Mouse (Mus musculus) forebrain, embryonic 10.5 days (tissue): Measurements from ENCODE around the gene Morn1. TPM values are rescaled to one million over a fixed set of nuclear protein-coding genes. Genes with fewer than 3 reads are reported as not detected.

Experiments used
- DNase-seq: peaks from one replicate; pipeline ENCODE4 v3.0.0-alpha.2; 2017; ENCODE audit warnings: low spot score; ENCODE audit errors: extremely low spot score
- H3K27ac ChIP-seq: fragments of 300-500 bp; sonication (generic); 2 replicates; pipeline ENCODE4 v1.5.1; 2016; ENCODE audit warnings: mild to moderate bottlenecking
- H3K27me3 ChIP-seq: fragments of 300-500 bp; sonication (generic); 2 replicates; pipeline ENCODE4 v1.6.1; 2016; ENCODE audit warnings: mild to moderate bottlenecking; ENCODE audit not compliant: poor library complexity, severe bottlenecking
- H3K36me3 ChIP-seq: fragments of 300-500 bp; sonication (generic); replicated peaks from 2 replicates; pipeline ENCODE4 v1.6.1; 2016; ENCODE audit warnings: mild to moderate bottlenecking, moderate library complexity
- H3K4me1 ChIP-seq: fragments of 300-500 bp; sonication (generic); 2 replicates; pipeline ENCODE4 v1.6.1; 2016
- H3K4me3 ChIP-seq: fragments of 300-500 bp; sonication (generic); 2 replicates; pipeline ENCODE4 v1.5.1; 2016; ENCODE audit warnings: mild to moderate bottlenecking, moderate library complexity
- H3K9me3 ChIP-seq: fragments of 300-500 bp; sonication (generic); 2 replicates; pipeline ENCODE4 v1.6.1; 2016; ENCODE audit warnings: mild to moderate bottlenecking, moderate library complexity
- WGBS: fragments of 180-500 bp; shearing (Covaris S2); methylation state at CpG from one replicate; pipeline ENCODE4 v1.1.7; 2016; 5-methylcytosine and 5-hydroxymethylcytosine counted together
- polyA plus RNA-seq: library from polyadenylated mRNA; unstranded; fragments of >200 nt; fragmentation: Nextera tagmentation; extraction: Ambion mirVana; gene quantifications from 2 replicates; pipeline ENCODE4 v1.2.1, GENCODE M21; 2016

Gene Morn1
- polyA plus RNA-seq, 1 experiment from 2014 or later: 6.8 TPM

DNA sequence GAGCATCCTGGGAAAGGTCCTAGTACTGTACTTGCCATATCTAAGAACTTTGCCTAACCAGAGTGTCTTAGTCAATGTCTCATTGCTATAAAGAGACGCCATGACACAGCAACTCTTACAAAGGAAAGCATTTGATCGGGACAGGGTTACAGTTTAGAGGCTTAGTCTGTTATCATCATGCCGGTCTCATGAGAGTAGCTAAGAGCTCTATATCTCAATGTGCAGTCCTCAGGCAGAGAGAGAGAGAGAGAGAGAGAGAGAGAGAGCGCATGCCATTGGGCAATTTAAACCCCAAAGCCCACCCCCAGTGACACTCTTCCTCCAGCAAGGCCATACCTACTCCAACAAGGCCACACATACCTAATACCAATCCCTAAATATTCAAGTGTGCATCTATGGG is 21.5 kb downstream of the Morn1 start:
- Histone ChIP-seq H3K4me3 (no peak overlapping the region), H3K27ac (no peak overlapping the region), H3K9me3 (no peaks in the 10 kb centered on the region), H3K4me1 (no peaks in the 10 kb centered on the region), H3K36me3 (no peaks in the 10 kb centered on the region), H3K27me3 (no peaks in the 10 kb centered on the region)
- WGBS: 96% methylated on average over 4 of the region's 4 CpGs
- DNase-seq: no peak

DNA sequence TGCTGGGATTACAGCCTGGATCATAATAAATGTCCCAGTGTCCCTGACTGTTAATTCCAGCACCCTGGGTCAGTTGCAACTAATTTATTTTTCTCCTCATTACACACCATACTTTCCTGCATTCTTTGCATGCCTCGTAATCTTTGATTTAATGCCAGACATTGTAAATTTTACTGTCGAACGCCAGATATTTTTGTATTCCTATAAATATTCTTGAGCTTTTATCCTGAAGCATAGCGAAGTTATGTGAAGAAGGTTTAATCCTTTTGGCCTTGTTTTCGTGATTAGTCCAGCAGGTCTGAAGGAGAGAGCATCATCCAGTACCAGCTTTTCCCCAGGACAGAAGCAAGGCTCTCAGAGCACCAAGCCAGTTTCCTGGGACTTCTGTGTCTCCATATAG is 23.1 kb downstream of the Morn1 start:
- Histone ChIP-seq H3K27me3 (no peaks in the 10 kb centered on the region), H3K27ac (no peak overlapping the region), H3K4me3 (no peak overlapping the region), H3K9me3 (no peaks in the 10 kb centered on the region), H3K36me3 (no peaks in the 10 kb centered on the region), H3K4me1 (peaks cover 8% of the 10 kb centered on the region)
- WGBS: 90% methylated on average over 5 of the region's 5 CpGs
- no peak for DNase-seq

DNA sequence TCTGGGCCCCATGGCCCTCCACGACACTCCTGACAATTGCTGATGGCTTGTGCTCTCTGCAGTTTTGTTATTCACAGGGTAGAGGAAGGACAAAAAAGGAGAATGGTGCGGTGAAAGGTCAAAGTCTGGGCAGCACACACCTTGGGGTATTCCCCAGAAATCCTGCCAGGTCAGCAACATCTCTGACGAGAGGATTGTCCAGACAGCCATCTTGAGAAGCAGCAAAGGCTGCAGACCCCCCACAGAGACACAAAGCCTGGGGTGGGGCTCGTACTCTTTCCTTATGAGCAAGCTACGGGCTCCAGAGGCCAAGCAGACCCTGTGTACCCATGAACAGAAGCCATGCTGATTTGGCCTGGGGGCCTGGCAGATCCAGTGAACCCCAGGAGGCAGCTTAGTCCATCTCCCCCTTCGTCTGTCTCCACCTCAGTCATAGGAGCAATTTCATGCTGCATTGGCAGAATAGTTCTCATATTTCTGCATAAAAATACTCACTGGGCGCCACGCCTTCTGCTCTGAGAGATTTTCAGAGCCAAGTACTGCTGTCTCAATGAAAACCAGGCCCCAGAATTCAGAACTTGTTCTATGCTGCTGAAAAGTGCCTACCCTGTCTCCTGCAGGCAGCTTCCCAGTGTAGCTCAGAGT is 27.5 kb downstream of the Morn1 start:
- 69% methylated on average over 8 of the region's 8 CpGs for WGBS
- Histone ChIP-seq H3K27ac (peak overlapping the region; percentile 27), H3K9me3 (no peaks in the 10 kb centered on the region), H3K4me1 (peaks cover 31% of the 10 kb centered on the region), H3K27me3 (no peaks in the 10 kb centered on the region), H3K4me3 (no peak overlapping the region), H3K36me3 (no peaks in the 10 kb centered on the region)
- no peak for DNase-seq

DNA sequence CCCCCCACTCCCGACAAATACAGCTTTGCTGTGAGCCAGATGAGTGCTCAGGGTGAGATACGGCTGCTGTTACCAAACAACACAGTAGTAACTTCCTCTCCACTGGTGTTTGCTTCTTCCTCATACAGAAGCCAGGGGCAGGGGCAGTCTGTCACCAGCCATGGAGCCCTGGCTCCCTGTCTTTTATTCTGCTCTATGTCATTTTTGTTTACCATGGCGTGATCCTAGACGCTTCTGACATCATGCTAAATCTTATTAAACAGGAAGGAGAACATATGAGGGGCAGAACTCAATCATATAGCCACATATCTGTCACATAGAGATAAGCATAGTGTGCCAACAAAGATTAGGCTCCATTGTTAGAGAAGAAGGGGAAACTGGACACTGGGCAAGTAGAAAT is 30.2 kb downstream of the Morn1 start:
- Histone ChIP-seq H3K4me3 (no peak overlapping the region), H3K27ac (0 out of 2 replicates have a peak overlapping the region, but pooled peaks have one; percentile 26), H3K36me3 (no peaks in the 10 kb centered on the region), H3K27me3 (no peaks in the 10 kb centered on the region), H3K9me3 (no peaks in the 10 kb centered on the region), H3K4me1 (peaks cover 50% of the 10 kb centered on the region)
- no peak for DNase-seq
- WGBS: 83% methylated on average over 4 of the region's 4 CpGs

DNA sequence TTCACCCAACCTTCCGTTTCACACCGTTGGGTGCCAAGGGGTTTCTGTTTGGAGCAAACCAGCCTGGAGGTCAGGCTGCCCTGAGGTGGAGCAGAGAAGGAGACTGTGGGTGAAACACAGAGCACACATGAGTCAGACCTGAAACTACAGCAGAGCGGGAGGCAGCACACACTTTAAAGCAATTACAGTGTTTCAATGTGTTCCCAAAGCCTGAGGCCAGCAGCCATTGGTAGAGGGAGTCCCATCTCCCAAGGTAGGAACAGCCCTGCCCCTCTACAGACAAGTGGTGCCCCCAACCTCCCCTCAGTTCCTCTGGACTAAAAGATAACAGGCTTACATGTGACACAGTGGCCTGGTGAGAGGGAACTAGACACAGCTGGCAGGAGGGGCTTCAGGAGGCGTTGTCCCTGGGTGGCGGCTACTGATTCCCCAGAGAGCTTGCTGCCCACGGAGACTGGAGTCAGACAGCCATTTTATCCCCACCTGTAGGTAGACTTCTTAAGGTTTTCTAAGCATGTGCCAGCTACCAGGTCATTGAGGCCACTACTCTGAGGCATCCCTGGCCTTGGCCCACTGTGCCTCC is 31.1 kb downstream of the Morn1 start:
- WGBS: 80% methylated on average over 6 of the region's 6 CpGs

DNA sequence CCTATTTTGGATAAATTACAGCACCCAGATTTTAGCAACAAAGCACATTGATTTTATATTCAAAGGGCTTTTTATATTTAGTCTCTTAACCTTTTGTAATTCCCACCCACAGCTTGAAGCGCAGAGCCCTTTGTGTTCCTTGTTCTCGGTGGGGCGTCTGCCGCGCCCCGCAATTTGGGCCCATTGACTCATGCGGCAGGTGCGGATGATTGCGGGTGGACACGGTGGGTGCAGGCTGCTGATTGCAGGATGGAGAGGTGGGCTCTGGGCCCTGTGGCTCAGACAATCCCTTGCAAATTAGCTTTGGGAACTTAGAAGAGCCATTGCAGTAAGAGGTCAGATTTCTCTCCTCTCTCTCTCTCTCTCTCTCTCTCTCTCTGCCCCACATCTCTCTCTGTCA is 31.9 kb downstream of the Morn1 start:
- no peak for DNase-seq
- Histone ChIP-seq H3K4me3 (no peak overlapping the region), H3K36me3 (no peaks in the 10 kb centered on the region), H3K9me3 (no peaks in the 10 kb centered on the region), H3K4me1 (peaks cover 67% of the 10 kb centered on the region), H3K27me3 (no peaks in the 10 kb centered on the region), H3K27ac (no peak overlapping the region; the same call in 1 of the 2 replicates)
- WGBS: 79% methylated on average over 10 of the region's 10 CpGs

More for the DNA sequence above, 31.1 kb downstream of the Morn1 start:
- Histone ChIP-seq H3K27me3 (no peaks in the 10 kb centered on the region), H3K4me1 (peaks cover 59% of the 10 kb centered on the region), H3K9me3 (no peaks in the 10 kb centered on the region), H3K4me3 (no peak overlapping the region; the same call in 1 of the 2 replicates), H3K36me3 (no peaks in the 10 kb centered on the region), H3K27ac (peak overlapping the region; percentile 9)
- DNase-seq: no peak

DNA sequence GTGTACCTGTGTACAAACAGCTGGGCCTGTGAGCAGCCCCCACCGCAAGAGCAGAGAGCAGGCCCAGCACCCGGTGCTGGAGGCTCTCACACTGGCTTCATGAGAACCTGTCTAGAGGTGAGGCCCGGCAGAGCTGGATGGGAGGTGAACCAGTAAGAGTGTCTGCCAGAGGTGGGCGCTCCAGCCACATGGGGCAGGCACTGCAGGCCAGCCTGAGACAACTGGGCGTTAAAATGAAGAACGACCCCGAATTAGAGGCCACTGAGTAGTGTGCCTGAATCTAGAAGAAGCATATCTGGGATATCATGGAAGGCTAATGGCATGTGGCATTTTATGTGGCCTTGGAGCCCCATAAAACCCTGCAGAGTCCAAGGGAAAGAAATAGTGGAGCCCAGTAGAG is 33.7 kb downstream of the Morn1 start:
- 89% methylated on average over 7 of the region's 7 CpGs for WGBS
- no peak for DNase-seq
- H3K27ac ChIP-seq: no peak overlapping the region
- H3K9me3 ChIP-seq: no peaks in the 10 kb centered on the region
- H3K36me3 ChIP-seq: no peaks in the 10 kb centered on the region
- H3K4me1 ChIP-seq: peaks cover 71% of the 10 kb centered on the region
- H3K4me3 ChIP-seq: no peak overlapping the region
- no peaks in the 10 kb centered on the region for H3K27me3 ChIP-seq

DNA sequence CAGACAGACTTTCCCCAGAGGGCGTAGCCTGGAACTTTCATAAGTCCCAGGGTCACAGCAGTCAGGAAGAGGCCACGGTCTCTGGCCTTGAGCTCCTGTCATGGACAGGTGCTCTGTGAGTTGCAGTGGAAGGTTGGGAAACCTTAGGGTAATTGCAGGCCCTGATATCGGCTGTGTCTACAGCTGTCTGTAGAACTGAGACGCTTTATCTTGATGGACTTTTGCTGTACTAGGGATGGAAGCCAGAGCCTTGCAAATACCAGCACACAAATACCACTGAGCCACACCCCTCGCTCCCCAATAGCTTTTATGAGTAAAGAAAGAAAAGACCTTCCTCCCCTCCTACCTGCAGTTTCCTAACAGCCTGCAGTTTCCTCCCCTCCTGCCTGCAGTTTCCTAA is 34.2 kb downstream of the Morn1 start:
- WGBS: 82% methylated on average over 5 of the region's 5 CpGs
- Histone ChIP-seq H3K36me3 (no peaks in the 10 kb centered on the region), H3K4me1 (peaks cover 77% of the 10 kb centered on the region), H3K27ac (peak overlapping the region; percentile 59), H3K27me3 (no peaks in the 10 kb centered on the region), H3K9me3 (no peaks in the 10 kb centered on the region), H3K4me3 (no peak overlapping the region)
- DNase-seq: no peak

DNA sequence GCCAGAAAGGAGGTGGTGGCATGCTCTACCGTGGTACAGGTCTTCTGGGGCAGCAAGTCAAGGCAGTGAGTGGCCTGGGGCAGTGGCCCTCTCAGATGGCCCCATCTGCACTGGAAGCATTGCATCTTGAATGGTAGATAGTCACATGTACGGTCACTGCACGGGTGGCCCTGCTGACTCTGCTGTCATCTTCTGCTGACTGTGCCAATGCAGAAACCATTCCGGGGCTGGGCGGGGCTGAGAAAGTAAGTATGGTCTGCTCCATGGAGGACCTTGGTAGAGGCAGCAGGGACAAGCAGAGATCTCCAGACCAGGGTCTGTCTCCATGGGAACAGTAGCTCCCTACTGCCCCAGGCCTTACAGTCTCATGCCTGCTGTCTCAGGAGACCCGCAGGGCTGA is 34.8 kb downstream of the Morn1 start:
- H3K4me1 ChIP-seq: peaks cover 79% of the 10 kb centered on the region
- DNase-seq: no peak
- no peaks in the 10 kb centered on the region for H3K9me3 ChIP-seq
- H3K36me3 ChIP-seq: no peaks in the 10 kb centered on the region
- WGBS: 90% methylated on average over 6 of the region's 6 CpGs
- no peak overlapping the region for H3K4me3 ChIP-seq
- peak overlapping the region; percentile 59 for H3K27ac ChIP-seq
- 0 out of 2 replicates have a peak, but pooled peaks cover 2% of the 10 kb centered on the region for H3K27me3 ChIP-seq

DNA sequence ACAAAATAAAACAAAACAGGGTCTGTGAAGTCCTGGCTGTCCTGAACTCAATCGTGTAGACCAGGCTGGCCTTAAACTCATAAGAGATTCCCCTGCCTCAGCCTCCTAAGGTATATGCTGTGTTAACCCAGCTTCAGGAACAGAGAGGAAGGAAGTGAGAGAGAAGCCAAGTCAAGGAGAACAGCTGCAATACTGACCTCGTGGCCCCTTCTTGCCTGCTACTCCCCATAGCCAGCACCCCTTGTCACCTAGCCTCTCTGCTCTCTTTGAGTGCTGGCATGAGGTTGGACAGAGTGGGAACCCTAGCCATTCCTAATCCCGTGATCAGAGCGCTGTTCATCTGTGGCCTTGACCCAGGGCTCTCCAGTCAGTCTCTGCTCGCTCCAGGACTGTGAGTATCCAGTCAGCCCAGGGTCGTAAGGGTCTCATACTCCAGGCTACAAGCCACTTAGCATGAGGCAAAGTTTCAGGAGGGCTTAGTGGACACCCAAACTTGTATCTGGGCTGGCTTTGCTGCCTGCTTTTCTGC is 35.6 kb downstream of the Morn1 start:
- no peaks in the 10 kb centered on the region for H3K36me3 ChIP-seq
- H3K4me3 ChIP-seq: no peak overlapping the region
- peak overlapping the region; percentile 81 for H3K27ac ChIP-seq
- 0 out of 2 replicates have a peak, but pooled peaks cover 3% of the 10 kb centered on the region for H3K27me3 ChIP-seq
- no peaks in the 10 kb centered on the region for H3K9me3 ChIP-seq
- no peak for DNase-seq
- peaks cover 82% of the 10 kb centered on the region for H3K4me1 ChIP-seq
- WGBS: 92% methylated on average over 6 of the region's 6 CpGs

DNA sequence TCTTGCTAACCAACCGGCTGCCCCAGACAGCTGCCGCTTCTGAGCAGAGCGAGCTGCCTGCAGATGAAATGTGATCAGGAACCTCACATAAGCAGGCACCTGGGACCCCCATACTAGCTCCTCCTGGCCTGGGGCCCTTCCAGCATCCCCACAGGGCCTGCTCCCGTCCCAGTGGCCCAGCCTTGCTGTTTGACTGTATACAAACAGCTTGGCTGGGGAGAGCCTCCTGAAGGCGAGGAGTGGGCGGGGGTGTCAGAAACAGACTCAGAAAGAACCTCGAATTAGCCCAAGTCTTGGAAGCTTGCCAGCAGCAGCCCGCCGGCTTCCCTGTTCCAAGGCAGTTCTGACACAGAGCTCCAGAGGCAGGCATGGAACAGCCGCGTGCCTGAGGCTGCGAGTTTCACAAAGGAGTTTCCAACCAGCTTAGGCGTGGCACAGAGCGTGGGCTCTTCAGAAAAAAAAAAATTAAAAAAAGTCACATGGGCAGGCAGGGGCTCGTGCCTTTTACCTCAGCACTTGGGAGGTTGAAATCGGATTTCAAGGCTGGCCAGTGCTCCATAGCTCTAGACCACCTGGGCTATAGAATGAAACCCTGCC is 36.2 kb downstream of the Morn1 start:
- H3K36me3 ChIP-seq: no peaks in the 10 kb centered on the region
- 63% methylated on average over 16 of the region's 16 CpGs for WGBS
- H3K4me1 ChIP-seq: peaks cover 79% of the 10 kb centered on the region
- H3K4me3 ChIP-seq: no peak overlapping the region
- H3K27me3 ChIP-seq: 0 out of 2 replicates have a peak, but pooled peaks cover 3% of the 10 kb centered on the region
- peak overlapping the region; percentile 81 for H3K27ac ChIP-seq
- DNase-seq: no peak
- H3K9me3 ChIP-seq: no peaks in the 10 kb centered on the region

DNA sequence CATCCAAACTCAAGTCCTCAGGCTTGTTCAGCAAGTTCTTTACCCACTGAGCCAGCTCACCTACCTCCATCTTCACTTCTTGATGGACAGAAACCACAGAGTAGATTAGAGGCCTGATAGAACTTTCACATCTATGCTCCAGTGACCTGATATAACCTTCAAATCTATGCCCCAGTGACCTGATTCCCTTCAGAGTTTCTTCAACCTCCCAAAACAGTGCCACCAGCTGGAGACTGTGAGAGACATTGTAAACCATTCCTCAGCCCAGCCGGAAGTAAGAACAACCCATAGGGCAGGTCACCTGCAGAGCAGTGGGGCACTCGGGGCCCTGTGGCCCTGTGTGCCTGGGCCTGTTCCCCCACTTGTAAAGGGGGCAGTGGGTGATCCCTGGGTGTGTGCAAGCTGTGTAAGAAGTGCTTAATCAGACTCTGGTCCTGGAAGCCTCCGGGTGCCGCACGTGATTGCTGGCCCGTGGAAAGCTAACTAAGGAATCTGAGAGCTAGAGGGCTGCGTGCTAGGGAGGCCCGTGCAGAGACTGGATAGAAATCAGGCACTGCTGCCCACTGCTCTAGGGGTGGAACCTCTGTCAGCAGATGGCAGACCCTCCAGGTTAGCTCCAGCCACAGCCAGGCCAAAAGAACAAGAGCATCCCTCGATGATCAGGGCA is 37.6 kb downstream of the Morn1 start:
- no peaks in the 10 kb centered on the region for H3K36me3 ChIP-seq
- H3K9me3 ChIP-seq: no peaks in the 10 kb centered on the region
- H3K4me1 ChIP-seq: peaks cover 68% of the 10 kb centered on the region

More for the DNA sequence above, 37.6 kb downstream of the Morn1 start:
- H3K27ac ChIP-seq: no peak overlapping the region
- H3K27me3 ChIP-seq: 0 out of 2 replicates have a peak, but pooled peaks cover 3% of the 10 kb centered on the region
- no peak overlapping the region for H3K4me3 ChIP-seq
- 84% methylated on average over 9 of the region's 9 CpGs for WGBS
- no peak for DNase-seq
